Mouse (Mus musculus) monocyte, adult 2 months (primary cell): ENCODE results near the gene Tbc1d9.

Experiments
- DNase-seq, 2 experiments: peaks; one replicate each; pipeline ENCODE4 v3.0.0; 2022; ENCODE audit warnings: low spot score in 2 of 2, low read depth in 1 of 2

Tbc1d9 gene

GRCm38 (mm10) chr8:83315691-83316090 lies 150.5 kb downstream of the Tbc1d9 start:
- no peak for DNase-seq

- DNase-seq: no peak
Observed at GRCm38 (mm10) chr8:83320543-83320942, 155.4 kb downstream of the Tbc1d9 start.

- DNase-seq: no peak
Observed at GRCm38 (mm10) chr8:83322374-83322773, 157.2 kb downstream of the Tbc1d9 start.
